Mouse (Mus musculus) embryo, embryonic 10 days (tissue): ENCODE measurements around the gene Agbl4.

Experiments
- DNase-seq: peaks from one replicate; pipeline ENCODE4 v3.0.0-alpha.2; 2015; ENCODE audit warnings: low spot score

The Agbl4 gene

GRCm38 (mm10) chr4:110397618-110398045 is at the start of gene Agbl4:
TSS of gene Agbl4 (plus strand) at chr4:110397661.
- DNase-seq = peak; percentile 90

GRCm38 (mm10) chr4:110350856-110351177 is 46.6 kb upstream of the Agbl4 start:
- no peak for DNase-seq

GRCm38 (mm10) chr4:110351178-110352000 is 46.1 kb upstream of the Agbl4 start, which contains the start of gene Elavl4:
TSS of gene Elavl4 (minus strand) at chr4:110351909.
- peak; percentile 92 for DNase-seq

- no peak for DNase-seq
These were observed 45.5 kb upstream of the Agbl4 start for GRCm38 (mm10) chr4:110352001-110352369.

- no peak for DNase-seq
These were observed 36.9 kb upstream of the Agbl4 start for GRCm38 (mm10) chr4:110360568-110360967.

- DNase-seq = no peak
These were observed 1.2 kb upstream of the Agbl4 start for GRCm38 (mm10) chr4:110396221-110396620.

GRCm38 (mm10) chr4:110420306-110420705 is 22.8 kb downstream of the Agbl4 start:
- no peak for DNase-seq

GRCm38 (mm10) chr4:110427653-110428052 is 30.2 kb downstream of the Agbl4 start:
- no peak for DNase-seq

- DNase-seq = peak; percentile 37
These were observed 96.9 kb downstream of the Agbl4 start for GRCm38 (mm10) chr4:110494371-110494770.

GRCm38 (mm10) chr4:110529804-110530203 is 132.3 kb downstream of the Agbl4 start:
- DNase-seq = no peak

GRCm38 (mm10) chr4:110549223-110549622 is 151.8 kb downstream of the Agbl4 start:
- no peak for DNase-seq

GRCm38 (mm10) chr4:110597726-110598283 is 200.3 kb downstream of the Agbl4 start:
- no peak for DNase-seq

- DNase-seq = no peak
These were observed 244.0 kb downstream of the Agbl4 start for GRCm38 (mm10) chr4:110641417-110641816.

GRCm38 (mm10) chr4:110662940-110663339 is 265.5 kb downstream of the Agbl4 start:
- no peak for DNase-seq

- DNase-seq = no peak
These were observed 276.7 kb downstream of the Agbl4 start for GRCm38 (mm10) chr4:110674121-110674520.

- no peak for DNase-seq
These were observed 337.7 kb downstream of the Agbl4 start for GRCm38 (mm10) chr4:110735141-110735540.

- DNase-seq = no peak
These were observed 360.5 kb downstream of the Agbl4 start for GRCm38 (mm10) chr4:110757941-110758340.

GRCm38 (mm10) chr4:110788596-110788995 is 391.1 kb downstream of the Agbl4 start:
- DNase-seq = no peak

- DNase-seq = no peak
These were observed 402.4 kb downstream of the Agbl4 start for GRCm38 (mm10) chr4:110799902-110800301.

- DNase-seq = no peak
These were observed 413.5 kb downstream of the Agbl4 start for GRCm38 (mm10) chr4:110810947-110811346.

GRCm38 (mm10) chr4:110832776-110833175 is 435.3 kb downstream of the Agbl4 start:
- DNase-seq = no peak

- no peak for DNase-seq
These were observed 482.4 kb downstream of the Agbl4 start for GRCm38 (mm10) chr4:110879719-110880443.

GRCm38 (mm10) chr4:110916061-110916460 is 518.6 kb downstream of the Agbl4 start:
- DNase-seq = no peak
